In genomic region chr7:70929935-70930334, GRCm38 (mm10) we compare ENCODE assay signal across 11 mouse cellular contexts.
A peak's percentile ranks its signal among the peaks of the same experiment; 100 is the strongest.
DNase-seq lines count a peak whose midpoint lies in the region; ATAC-seq lines count a peak whose summit lies in the region.
"Had no signal": no experiment of that assay in that cellular context is flagged by ENCODE, and none has a peak within 500 bp of the region (broad histone marks: within the 10 kb centered on the region; RNA-seq: fewer than 3 reads in every experiment).

No protein-coding gene starts in this region.

- no peak for ATAC-seq in heart, embryonic 13.5 days (ENCODE audit: extremely low read depth, insufficient number of reproducible peaks, low FRiP score, low TSS enrichment)
- ATAC-seq in hindbrain, embryonic 11.5 days (ENCODE audit: low FRiP score), result peak; percentile 94
- ATAC-seq: intestine, embryonic 16.5 days; Patski had no signal

- no peaks in the 10 kb centered on the region for H3K36me3 ChIP-seq in heart, embryonic 13.5 days
- H3K36me3 ChIP-seq in heart, embryonic 10.5 days, result no peaks in the 10 kb centered on the region
- no peaks in the 10 kb centered on the region for H3K36me3 ChIP-seq in hindbrain, embryonic 11.5 days (ENCODE audit: control insufficient read depth, insufficient read depth, low read length)

- H3K4me1 ChIP-seq in heart, embryonic 13.5 days, result peaks cover 5% of the 10 kb centered on the region
- peaks cover 6% of the 10 kb centered on the region; the same call in 1 of the 2 replicates for H3K4me1 ChIP-seq in heart, embryonic 10.5 days
- H3K4me1 ChIP-seq in hindbrain, embryonic 11.5 days (replicated peaks; ENCODE audit: control insufficient read depth, insufficient read depth, low read length), result no peaks in the 10 kb centered on the region

- no peak for DNase-seq in heart, embryonic 10.5 days (ENCODE audit: low spot score)
- DNase-seq in embryo, embryonic 9.5 days (ENCODE audit: extremely low spot score), result peak; percentile 67
- DNase-seq in hindbrain, embryonic 11.5 days (ENCODE audit: low spot score), result peak; percentile 76
- peak; percentile 45 for DNase-seq in neural tube, embryonic 10.5 days (ENCODE audit: extremely low spot score, low spot score)
- DNase-seq in right cerebral cortex, adult 18-20 months, result no peak
- no peak for DNase-seq in left cerebral cortex, adult 9 months (ENCODE audit: low spot score in 2 of 2)
- DNase-seq in kidney, adult 9 months, result no peak
- DNase-seq: lung, adult 2 months had no signal

- no peaks in the 10 kb centered on the region for H3K27me3 ChIP-seq in heart, embryonic 13.5 days (replicated peaks)
- H3K27me3 ChIP-seq in heart, embryonic 10.5 days (ENCODE audit: insufficient read depth, poor library complexity, severe bottlenecking), result peaks cover 3% of the 10 kb centered on the region; the same call in 1 of the 2 replicates
- no peaks in the 10 kb centered on the region for H3K27me3 ChIP-seq in hindbrain, embryonic 11.5 days (ENCODE audit: control insufficient read depth, insufficient read depth, low read length)
- H3K27me3 ChIP-seq: Patski had no signal

- H3K4me3 ChIP-seq in heart, embryonic 13.5 days, result no peak overlapping the region
- no peak overlapping the region for H3K4me3 ChIP-seq in heart, embryonic 10.5 days
- H3K4me3 ChIP-seq in hindbrain, embryonic 11.5 days (ENCODE audit: low read depth, low read length), result no peak overlapping the region

- H3K9ac ChIP-seq in heart, embryonic 13.5 days, result no peak overlapping the region; the same call in 1 of the 2 replicates
- H3K9ac ChIP-seq in hindbrain, embryonic 11.5 days (ENCODE audit: low read depth, low read length), result no peak overlapping the region

- no peak overlapping the region for H3K27ac ChIP-seq in heart, embryonic 13.5 days (replicated peaks)
- H3K27ac ChIP-seq in heart, embryonic 10.5 days, result no peak overlapping the region
- no peak overlapping the region for H3K27ac ChIP-seq in hindbrain, embryonic 11.5 days (ENCODE audit: low read depth, low read length)

- H3K4me2 ChIP-seq in heart, embryonic 13.5 days, result peak overlapping the region; percentile 38; the same call in 1 of the 2 replicates
- peak overlapping the region; percentile 24 for H3K4me2 ChIP-seq in hindbrain, embryonic 11.5 days (replicated peaks; ENCODE audit: low read depth, low read length)

- WGBS in heart, embryonic 13.5 days, result 58% methylated on average over 11 of the region's 11 CpGs
- WGBS in heart, embryonic 10.5 days, result 62% methylated on average over 11 of the region's 11 CpGs
- 23% methylated on average over 11 of the region's 11 CpGs for WGBS in hindbrain, embryonic 11.5 days

- H3K9me3 ChIP-seq in heart, embryonic 13.5 days, result no peaks in the 10 kb centered on the region; the same call in 1 of the 2 replicates
- H3K9me3 ChIP-seq in heart, embryonic 10.5 days, result no peaks in the 10 kb centered on the region
- H3K9me3 ChIP-seq in hindbrain, embryonic 11.5 days (ENCODE audit: control insufficient read depth, low read length), result no peaks in the 10 kb centered on the region

Comparison
In these comparisons a context has a peak if more than half of its experiments do, and no peak if none do; other contexts are left out.
1. DNase-seq: peak in embryo, embryonic 9.5 days (single experiment), hindbrain, embryonic 11.5 days (single experiment) and neural tube, embryonic 10.5 days (single experiment); none in heart, embryonic 10.5 days (single experiment), right cerebral cortex, adult 18-20 months (single experiment), left cerebral cortex, adult 9 months (0 of 2) and kidney, adult 9 months (single experiment).